Mouse (Mus musculus) adrenal gland, postnatal 4 days (tissue): Measurements from ENCODE around the gene Pid1. TPM values are rescaled to one million over a fixed set of nuclear protein-coding genes. Genes with fewer than 3 reads are reported as not detected.

ENCODE experiments used
- DNase-seq, 2 experiments: peaks; one replicate each; pipeline ENCODE4 v3.0.0; 2021 to 2022; ENCODE audit warnings: low spot score in 2 of 2, mixed read lengths in 2 of 2
- total RNA-seq, 2 experiments: library from RNA; stranded (reverse); gene quantifications; 2 replicates each; pipeline ENCODE4 v1.2.3; 2021

Pid1 gene
- total RNA-seq, 2 experiments from 2014 or later = 18.5 to 25.5 TPM

DNA sequence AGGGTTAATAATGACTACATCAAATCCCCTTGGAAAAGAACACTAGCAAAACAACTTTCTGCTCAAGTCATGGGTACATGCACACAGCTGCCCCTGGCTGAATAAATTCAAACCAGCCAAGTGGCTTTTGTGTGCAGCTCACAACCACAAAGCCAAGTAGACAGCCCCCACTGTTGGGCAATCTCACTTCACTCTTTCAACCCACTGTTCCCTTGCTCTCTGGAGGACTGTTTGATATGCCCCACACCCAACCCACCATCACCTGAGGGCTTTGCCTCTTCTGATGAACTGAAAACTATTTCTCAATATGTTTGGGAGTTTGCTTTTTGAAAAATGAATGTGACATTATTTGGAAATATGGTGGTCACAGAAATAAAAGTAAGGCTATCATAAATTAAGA is 171.8 kb downstream of the Pid1 start:
- DNase-seq = no peak

DNA sequence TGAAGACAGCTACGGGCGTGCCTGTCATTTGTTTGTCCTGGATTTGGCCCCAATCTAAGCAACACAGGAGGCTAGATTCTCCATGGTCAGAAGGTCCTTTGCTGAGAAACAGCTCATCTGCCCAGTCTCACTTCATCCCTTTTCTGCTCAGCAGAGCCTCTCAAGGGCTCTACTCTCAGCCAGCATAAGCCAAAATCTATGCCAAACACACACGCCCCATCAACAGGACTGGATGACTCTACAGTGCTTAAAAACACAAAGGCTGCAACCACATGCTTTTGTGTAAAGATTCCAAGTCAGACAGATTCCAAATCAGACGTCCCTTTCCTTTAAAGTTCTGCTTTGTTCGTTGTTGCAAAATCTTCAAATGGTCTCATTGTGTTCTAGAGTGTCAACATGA is 174.5 kb downstream of the Pid1 start:
- no peak for DNase-seq

DNA sequence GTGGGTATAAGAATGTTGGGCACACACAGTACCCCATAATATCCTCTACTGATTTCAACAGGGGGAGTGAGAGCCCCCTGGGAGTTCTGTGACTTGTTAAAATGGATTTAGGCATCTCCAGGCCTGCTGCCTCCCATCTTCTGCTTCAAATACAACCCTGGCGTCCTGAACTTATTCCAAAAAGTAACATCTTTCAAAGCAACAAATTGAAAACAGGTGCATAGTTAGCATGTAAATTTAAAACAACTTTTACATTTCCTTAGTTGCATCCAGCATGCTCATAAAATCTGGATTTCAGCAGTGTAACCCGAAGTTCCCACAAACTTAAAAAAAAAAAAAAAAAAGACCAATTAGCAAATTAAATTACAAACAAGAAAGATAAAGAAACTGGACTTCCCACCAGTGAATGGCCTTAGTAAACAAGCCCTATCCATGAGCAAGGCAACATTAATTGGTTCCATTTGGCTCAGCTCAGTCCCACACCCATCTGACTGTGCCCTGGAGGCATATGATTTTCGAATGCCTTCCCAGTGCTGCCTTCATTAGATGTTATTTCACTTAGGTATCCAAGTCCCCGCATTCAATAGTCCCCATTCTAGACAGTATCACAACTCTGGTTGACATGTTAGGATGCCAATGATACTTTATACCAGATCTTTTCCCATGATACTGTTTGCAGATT is 177.1 kb downstream of the Pid1 start:
- DNase-seq = no peak

DNA sequence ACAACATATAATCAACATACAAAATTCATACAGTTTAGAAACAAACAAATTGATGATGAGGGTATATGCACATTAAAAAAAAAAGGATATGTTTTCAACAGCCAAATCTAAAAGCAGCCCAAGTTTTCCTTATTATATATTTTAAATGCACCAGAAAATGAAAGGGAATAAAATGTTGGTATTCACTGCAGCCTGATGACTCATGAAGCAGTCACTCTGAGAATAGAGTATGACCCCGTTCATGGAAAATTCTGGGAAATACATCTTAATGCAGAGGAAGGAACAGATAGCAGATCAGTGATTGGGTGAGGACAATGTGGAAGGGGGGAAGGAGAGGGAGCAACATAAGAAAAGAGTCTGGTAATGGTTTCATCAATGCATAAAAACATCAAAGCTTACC is 186.3 kb downstream of the Pid1 start:
- DNase-seq = no peak

DNA sequence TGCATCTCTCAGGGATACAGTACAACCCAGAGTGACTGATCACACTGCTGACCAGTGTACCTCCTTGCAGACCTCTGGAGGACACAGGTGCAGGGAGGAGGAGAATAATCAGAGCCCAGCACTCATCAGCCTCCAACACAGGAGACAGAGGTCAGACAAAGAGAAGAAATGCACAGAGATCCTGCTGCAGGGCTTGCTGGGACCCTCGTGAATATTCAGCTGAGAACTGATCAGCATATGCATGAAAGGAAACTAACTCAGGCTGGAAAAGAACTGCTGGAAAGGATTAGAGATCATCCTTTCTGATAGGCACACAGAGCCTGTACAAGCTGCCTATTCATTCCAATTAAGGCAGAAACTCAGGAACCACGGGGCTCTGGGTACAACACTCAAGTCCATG is 186.9 kb downstream of the Pid1 start:
- no peak for DNase-seq

DNA sequence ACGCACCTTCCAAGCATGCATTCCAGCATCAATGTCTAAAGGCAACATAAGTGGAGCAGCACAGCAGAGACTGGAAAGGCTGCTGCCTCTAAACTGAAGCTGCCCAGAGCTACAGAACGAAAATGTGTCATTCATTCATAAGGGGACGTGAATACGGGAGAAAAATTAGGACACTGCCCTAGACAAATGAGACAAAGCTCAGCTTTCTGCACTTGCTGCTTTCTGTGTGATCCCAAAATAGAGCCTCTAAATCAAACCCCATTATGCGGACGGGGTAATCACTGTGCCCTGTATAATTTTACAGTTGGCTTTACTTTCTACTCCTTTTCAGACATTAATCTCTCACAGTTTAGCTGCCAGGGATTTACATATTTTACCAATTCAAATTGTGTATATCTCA is 191.0 kb downstream of the Pid1 start:
- no peak for DNase-seq

DNA sequence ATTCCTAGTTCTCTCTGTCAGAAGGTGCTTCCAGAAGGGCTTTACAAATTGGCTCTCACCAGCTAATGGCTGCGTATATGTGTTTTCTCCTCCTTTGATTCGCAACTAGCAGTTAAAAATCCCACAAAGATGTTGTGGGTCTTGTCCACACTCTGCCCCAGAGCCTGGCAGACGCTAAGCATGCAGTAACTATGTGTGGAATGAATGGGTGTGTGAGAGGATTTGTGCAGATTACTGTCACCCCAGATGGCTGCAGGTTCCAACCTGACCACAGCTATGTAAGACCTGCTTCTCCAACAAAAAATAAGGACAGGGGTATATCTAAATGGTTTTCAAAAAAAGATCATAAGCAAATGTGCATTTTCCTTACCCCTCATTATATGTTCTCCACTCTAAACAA is 206.2 kb downstream of the Pid1 start:
- no peak for DNase-seq

DNA sequence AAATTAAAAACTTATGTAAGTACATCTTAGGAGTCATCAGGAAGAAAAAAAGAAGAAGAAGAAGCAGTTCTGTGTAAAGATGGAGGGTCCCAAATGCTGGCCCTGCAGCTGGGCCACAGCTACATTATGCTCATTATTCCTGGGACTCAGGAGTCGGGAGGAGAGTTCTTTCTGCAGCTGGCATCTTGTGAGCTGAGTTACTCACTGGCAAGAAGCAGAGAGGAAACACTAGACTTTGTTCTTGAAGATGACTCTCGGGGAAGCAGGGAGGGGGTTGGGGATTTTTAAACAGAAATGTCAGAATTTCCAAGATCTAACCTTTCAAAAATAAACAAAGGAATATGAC is 208.4 kb downstream of the Pid1 start:
- no peak for DNase-seq

DNA sequence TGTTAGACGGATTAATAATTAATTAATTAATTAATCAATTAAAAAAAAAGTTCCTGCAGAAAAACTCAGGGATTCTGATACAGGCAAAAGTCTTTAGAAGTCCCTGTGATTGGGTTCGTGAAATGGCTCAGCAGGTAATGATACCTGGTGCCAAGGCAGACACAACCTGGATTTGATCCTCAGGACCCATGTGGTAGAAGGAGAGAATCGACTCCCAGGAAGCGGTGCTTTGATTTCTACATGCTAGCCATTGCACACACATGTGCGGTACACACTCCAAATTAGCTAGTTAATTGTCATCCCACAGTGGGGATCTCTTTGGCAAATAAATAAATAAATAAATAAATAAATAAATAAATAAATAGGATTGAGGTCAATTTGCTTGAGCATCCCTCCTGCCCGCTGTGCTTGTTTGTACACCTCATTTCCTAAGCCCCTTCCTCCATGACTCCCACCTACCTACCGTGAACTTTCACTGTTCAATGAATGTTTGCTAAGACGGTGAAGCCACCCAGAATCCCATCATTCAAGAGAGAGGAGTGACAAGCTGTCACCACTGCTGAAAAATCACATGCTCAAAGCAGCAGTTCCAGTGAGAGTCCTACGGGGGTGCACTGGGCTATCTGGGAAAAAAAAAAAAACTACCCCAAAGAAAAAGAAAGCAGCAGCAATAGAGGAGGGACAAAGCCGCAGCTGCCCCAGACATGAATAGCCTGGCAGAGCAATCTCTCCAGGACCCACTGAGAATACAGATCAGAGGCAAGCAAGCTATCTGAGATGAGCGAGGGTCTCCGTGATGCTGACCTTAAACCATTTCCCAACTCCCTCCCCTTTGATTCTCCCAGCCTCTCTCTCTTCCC is 209.0 kb downstream of the Pid1 start:
- no peak for DNase-seq

DNA sequence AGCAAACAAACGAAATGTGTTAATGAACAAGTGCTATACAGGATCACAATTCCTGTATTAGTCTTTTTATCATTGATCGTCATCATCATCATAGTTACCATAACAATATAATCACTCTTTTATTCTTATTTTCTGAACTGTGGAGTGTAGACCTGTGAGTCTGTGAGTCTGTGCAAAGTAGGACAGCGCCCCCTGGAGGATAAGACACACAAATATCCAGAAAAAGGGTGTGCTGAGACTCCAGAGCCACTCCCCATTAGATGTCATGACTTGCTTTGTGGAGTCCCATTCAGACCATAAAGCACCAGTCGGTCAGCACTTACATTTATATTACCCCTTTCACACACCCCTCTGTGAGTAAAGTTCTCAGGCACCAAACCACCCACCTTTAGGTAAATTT is 210.0 kb downstream of the Pid1 start:
- DNase-seq = no peak

DNA sequence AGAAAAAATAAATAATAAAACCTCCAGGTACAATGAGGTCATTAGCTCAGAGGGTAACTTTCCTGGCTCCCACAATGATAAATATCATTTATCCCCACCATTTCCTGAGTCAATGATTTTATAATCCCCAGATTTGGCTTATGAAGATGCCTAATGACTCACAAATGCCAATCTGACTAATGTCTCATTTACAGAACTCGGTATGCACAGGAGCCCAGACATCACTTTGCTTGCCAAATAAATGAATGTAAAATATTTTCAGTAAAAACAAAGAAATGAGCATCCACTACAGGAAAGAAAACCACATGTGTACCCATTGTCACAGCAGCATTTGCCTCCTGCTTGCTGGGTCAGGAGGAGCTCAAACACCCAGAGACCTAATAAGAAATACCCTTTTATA is 222.4 kb downstream of the Pid1 start:
- no peak for DNase-seq

DNA sequence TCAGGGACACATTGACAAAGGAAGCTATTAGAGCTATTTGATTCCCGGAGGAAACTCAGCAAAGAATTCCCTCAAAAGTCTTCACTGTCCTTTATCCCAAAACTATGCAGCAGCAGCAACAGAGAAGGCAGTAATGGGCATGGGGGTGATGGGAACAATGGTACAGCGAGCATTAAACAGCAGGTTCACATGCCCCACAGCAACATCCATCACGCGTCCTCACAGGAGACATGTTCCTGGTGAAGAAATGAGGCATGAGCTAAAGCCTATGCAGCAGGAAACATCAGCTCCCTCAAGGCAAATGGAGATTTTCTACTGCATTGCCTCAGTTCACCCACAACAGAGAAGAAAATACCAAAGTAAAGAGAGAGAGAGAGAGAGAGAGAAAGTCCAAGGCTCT is 231.5 kb downstream of the Pid1 start:
- no peak for DNase-seq

DNA sequence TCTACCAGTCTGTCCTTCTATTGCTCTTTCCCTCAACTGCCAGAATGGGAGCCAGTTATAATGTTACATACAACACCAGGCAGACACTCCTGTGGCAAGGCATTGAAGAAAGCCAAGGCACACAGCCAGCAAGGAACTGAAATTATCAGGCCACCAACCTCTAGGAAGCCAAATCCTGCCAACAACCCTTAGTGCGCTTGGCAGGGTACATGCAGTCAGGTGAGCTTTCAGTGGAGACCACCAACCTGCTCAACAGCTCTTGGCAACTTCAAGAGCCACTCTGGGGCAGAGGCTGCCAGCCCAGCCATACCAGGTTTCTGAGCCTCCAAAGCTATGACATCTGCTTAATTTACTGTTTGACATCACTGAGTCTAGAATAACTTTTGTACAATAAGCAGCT is 232.2 kb downstream of the Pid1 start:
- DNase-seq = no peak

DNA sequence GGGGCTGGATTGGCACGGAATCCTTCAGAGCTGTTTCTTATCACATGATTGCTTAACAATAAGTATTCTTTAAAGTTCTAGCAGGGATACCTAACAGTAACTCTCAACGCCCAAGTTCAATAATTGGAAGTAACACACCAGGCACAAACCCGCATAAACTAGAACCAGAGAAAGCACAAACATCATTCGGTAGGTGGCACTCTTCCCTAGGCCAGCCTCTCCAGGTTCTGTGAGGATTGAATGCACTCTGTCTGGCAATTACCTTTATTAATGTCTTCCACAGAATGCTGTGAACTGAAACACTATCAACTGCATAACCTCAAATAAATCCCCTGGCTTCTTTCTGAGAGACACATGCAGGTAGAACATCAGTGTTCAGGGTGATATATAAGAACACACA is 235.5 kb downstream of the Pid1 start:
- no peak for DNase-seq

DNA sequence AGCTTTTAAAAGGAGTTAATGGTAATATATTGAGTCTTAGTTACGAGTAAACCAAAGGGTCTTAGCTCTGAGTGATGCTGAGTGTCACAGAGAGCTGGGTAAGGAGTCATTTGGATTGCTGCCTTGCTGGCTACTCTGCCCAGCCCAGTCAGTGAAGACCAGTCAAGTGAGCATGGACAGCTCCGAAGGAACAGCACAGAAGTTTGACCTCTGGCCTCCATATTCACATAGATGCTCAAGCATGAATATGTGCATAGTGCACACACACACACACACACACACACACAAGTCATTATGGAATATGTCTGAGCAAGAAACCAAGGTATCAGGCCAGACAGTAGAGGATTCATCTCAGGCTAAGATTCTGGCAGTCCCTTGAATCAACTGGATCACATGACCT is 244.7 kb downstream of the Pid1 start:
- no peak for DNase-seq

DNA sequence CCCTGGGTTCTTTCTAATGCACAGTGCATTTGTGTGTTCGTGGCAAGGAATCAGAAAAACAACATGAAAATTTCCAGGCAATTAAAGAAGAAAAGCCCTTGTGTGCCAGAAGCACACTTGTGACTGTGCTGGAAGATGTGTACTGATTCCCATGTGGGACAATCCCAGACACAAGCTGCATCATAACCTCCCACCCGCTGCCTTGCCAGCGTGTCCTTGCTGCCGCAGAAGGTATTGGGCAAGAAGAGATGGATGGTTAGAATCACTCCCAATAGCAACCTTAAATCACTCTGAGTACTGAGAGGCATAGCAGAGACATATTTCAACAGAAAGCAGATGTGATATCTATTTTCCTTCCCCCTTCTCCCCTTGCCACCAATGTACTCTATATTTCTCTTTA is 257.2 kb downstream of the Pid1 start:
- DNase-seq = no peak

DNA sequence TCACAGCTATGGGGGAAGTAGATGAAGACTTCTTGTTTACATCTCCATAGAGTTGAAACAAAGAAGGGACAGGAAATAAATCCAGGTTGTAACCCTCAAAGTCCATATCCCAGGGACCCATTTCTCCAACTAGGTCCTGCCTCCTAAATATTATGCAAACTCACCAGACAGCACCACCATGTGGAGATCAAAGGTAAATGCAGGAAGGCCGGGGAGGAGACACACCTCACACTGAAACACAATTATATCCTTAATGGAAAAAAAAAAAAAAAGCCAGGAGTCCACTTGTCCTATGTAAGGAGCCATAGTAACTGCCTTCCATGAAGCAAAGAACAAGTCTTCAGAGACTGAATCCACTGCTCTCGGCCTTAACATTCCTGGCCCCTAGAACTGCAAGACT is 261.9 kb downstream of the Pid1 start:
- DNase-seq = no peak

DNA sequence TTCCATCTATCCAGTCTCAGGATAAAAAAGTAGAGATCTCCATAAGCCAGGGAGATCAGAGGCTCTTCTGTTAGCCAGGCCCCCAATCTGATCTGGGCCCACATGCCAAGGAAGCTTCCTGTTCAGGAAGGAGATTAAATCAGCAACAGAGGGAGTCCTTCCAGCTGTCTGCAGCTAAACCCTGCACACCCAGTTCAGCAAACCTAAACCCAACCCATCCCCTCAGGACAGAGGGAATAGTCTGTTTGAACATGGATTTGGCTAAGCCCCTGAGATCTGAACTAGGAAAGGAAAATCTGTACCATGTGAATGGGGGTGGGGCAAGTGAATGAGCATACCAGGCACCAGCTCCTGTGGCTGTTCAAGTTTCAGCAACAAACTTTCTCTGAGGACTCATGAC is 266.6 kb downstream of the Pid1 start:
- DNase-seq = no peak

DNA sequence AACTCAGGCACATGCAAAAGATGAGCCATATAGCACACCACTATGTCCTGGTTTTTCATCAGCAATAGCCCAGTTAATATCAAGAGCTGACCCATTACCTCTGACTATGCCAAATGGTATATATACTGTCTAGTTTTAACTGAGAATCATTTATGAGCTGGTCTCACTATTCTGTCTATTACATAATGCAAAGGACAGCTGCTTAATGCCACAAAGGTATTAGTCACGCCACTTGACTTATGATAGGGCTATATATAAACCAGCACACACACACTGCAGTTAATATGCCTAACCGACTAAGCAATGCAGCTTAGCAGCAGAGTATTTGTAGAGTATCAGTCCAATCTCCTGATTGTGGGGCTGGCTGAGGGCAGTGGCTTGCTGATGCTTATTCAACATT is 270.7 kb downstream of the Pid1 start:
- no peak for DNase-seq

DNA sequence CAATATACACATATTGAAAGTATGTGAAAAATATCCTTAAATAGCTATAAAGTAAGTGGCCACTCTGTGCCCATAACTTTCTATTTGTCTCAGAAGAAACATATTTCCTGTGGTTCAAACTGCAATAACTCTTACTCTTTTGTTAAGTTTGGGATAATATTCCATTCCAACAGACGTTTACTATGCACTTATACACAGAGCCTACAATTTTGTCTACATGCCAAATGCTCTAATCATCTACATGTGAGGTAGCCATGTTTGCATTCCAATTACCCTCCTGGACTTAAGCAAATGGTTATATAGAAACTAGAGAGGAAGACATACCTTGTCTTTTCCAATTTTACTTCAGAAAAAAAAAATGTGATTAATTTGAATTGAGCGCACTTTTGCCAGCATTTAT is 274.3 kb downstream of the Pid1 start:
- DNase-seq = no peak

DNA sequence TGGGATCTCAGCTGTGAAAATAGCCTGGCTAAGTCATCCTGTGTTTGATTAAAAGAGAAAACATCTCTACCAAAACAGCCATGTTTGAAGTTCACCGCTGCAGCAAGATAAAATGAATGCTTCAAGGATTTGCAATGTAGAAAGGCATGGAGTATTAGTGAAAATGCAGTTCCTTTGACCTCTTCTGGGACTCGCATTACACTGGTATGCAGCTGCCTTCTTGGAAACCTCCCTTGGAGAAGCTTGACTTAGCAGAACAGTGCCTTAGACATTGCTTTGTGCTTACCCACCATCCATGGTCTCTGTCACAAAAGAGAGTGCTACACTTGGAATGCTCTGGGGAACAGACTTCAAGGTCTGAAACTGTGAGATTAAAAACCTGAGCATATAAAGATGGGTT is 276.0 kb downstream of the Pid1 start:
- DNase-seq = no peak

DNA sequence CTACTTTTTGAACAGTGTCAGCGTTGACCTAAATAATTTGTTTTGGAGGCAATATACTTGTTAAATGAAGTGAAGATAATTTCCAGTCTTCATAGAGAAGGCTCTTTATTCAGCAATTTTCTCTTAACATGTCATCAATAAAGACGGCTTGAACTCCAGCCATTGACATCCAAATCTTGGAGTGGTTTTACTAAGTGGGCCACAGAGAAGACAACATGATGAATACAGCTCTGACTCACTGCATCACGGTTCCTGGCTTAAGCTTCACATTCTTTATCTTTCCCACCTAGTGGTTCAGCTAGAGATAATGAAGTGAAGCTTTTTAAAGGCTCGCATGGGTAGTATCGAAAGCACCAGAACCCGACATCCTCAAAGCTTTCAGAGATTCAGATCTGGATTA is 276.7 kb downstream of the Pid1 start:
- no peak for DNase-seq

DNA sequence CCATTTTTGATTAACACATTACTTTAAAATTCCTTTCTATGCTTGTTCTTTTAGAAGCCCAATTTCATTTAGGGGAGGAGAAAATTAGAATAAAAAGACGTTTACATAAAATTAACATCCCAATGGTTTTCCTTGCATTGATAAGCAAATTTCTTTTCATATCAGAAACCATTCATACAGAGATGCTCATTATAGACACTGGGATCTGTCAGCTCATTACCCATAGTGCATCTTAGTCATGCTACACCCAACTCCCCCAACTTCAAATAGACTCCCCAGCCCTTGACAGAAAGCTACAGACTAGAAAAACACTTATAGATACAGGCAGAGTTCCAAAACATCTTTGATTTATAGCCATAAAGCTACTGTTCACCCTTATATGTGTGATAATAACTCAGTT is 277.5 kb downstream of the Pid1 start:
- DNase-seq = no peak
